Mouse (Mus musculus) stomach, embryonic 14.5 days (tissue): ENCODE results near the gene Akap17b. TPM values are rescaled to one million over a fixed set of nuclear protein-coding genes. Genes with fewer than 3 reads are reported as not detected.

Experiments
- ATAC-seq: fragments of 200-750 bp; cut with Nextera tagmentation; 2 replicates; pipeline ENCODE4 v1.8.0; 2017; ENCODE audit warnings: low read depth, moderate TSS enrichment; ENCODE audit not compliant: insufficient number of reproducible peaks, insufficient read depth, low FRiP score
- H3K27ac ChIP-seq: fragments of 300-500 bp; sonication (generic); 2 replicates; pipeline ENCODE4 v1.5.1; 2014; ENCODE audit warnings: mild to moderate bottlenecking, low read length, moderate library complexity, mixed read lengths
- H3K27me3 ChIP-seq: fragments of 300-500 bp; sonication (generic); 2 replicates; pipeline ENCODE4 v1.6.1; 2014; ENCODE audit warnings: low read length, control low read depth, mixed read lengths; ENCODE audit not compliant: control insufficient read depth, insufficient read depth
- H3K36me3 ChIP-seq: fragments of 300-500 bp; sonication (generic); 2 replicates; pipeline ENCODE4 v1.6.1; 2014; ENCODE audit warnings: mild to moderate bottlenecking, control low read depth, low read length, moderate library complexity, mixed read lengths; ENCODE audit not compliant: control insufficient read depth, insufficient read depth
- H3K4me1 ChIP-seq: fragments of 300-500 bp; sonication (generic); 2 replicates; pipeline ENCODE4 v1.6.1; 2014; ENCODE audit warnings: low read length, control low read depth, mixed read lengths; ENCODE audit not compliant: control insufficient read depth, insufficient read depth
- H3K4me2 ChIP-seq: fragments of 300-500 bp; sonication (generic); replicated peaks from 2 replicates; pipeline ENCODE4 v1.6.1; 2014; ENCODE audit warnings: low read depth, low read length, control low read depth
- H3K4me3 ChIP-seq: fragments of 300-500 bp; sonication (generic); 2 replicates; pipeline ENCODE4 v1.5.1; 2014; ENCODE audit warnings: low read depth, low read length, control low read depth
- H3K9ac ChIP-seq: fragments of 300-500 bp; sonication (generic); replicated peaks from 2 replicates; pipeline ENCODE4 v1.6.1; 2014; ENCODE audit warnings: low read depth, mild to moderate bottlenecking, control low read depth, low read length, moderate library complexity, mixed read lengths
- H3K9me3 ChIP-seq: fragments of 300-500 bp; sonication (generic); 2 replicates; pipeline ENCODE4 v1.6.1; 2016; ENCODE audit warnings: low read depth, low read length, control low read depth; ENCODE audit not compliant: control insufficient read depth
- WGBS: fragments of 180-500 bp; shearing (Covaris S2); extraction: QIAGEN DNeasy Blood & Tissue Kit; methylation state at CpG from one replicate; pipeline ENCODE4 v1.1.7; 2014; 5-methylcytosine and 5-hydroxymethylcytosine counted together
- polyA plus RNA-seq: library from polyadenylated mRNA; unstranded; fragments of >200 nt; fragmentation: Nextera tagmentation; extraction: Ambion mirVana; gene quantifications from 2 replicates; pipeline ENCODE4 v1.2.1, GENCODE M21; 2014

Gene Akap17b
- polyA plus RNA-seq, 1 experiment from 2014 or later, result 2.4 TPM

GRCm38 (mm10) chrX:36609117-36609516 lies 36.1 kb downstream of the Akap17b start:
- Histone ChIP-seq H3K36me3 (no peaks in the 10 kb centered on the region; the same call in 1 of the 2 replicates), H3K27ac (no peak overlapping the region), H3K27me3 (no peaks in the 10 kb centered on the region), H3K4me1 (no peaks in the 10 kb centered on the region), H3K9ac (no peak overlapping the region), H3K4me2 (no peak overlapping the region), H3K4me3 (no peak overlapping the region), H3K9me3 (no peaks in the 10 kb centered on the region)
- ATAC-seq, result no peak
- WGBS, result 85% methylated on average over 2 of the region's 2 CpGs

- Histone ChIP-seq H3K4me3 (no peak overlapping the region), H3K27me3 (no peaks in the 10 kb centered on the region), H3K36me3 (peaks cover 3% of the 10 kb centered on the region; the same call in 1 of the 2 replicates), H3K4me1 (no peaks in the 10 kb centered on the region), H3K27ac (no peak overlapping the region), H3K9ac (no peak overlapping the region), H3K4me2 (no peak overlapping the region), H3K9me3 (no peaks in the 10 kb centered on the region)
- no peak for ATAC-seq
- 89% methylated on average over 4 of the region's 4 CpGs for WGBS
Measured at GRCm38 (mm10) chrX:36604040-36604439, 41.2 kb downstream of the Akap17b start.

GRCm38 (mm10) chrX:36602926-36603325 lies 42.3 kb downstream of the Akap17b start:
- H3K36me3 ChIP-seq, result peaks cover 3% of the 10 kb centered on the region; the same call in 1 of the 2 replicates
- no peak overlapping the region for H3K27ac ChIP-seq
- no peaks in the 10 kb centered on the region for H3K27me3 ChIP-seq
- H3K4me3 ChIP-seq, result no peak overlapping the region
- no peak overlapping the region for H3K4me2 ChIP-seq
- WGBS, result 81% methylated on average over 2 of the region's 2 CpGs
- H3K9me3 ChIP-seq, result no peaks in the 10 kb centered on the region
- no peak for ATAC-seq
- H3K4me1 ChIP-seq, result no peaks in the 10 kb centered on the region
- H3K9ac ChIP-seq, result no peak overlapping the region

DNA sequence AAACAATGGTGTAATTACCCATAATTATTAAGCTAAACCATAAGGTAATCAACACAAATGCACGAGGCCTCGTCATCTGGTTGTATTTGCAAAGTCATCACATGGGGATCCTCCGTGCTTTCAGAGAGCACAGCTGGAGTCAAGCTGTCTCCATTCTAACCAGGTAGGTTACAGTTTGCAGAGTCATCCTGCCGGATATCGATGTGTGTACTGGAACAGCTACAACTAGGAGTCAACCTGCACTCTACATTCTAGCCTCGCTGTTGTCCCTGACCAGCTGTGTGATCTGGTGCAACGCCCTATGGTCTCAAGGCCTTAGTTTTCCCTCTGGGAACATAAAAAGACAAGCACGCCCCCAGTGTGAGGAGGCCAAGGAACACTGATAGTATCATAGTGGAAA lies 45.1 kb downstream of the Akap17b start:
- no peak overlapping the region for H3K4me3 ChIP-seq
- H3K9ac ChIP-seq, result no peak overlapping the region
- no peak overlapping the region for H3K27ac ChIP-seq
- ATAC-seq, result no peak
- peaks cover 3% of the 10 kb centered on the region; the same call in 1 of the 2 replicates for H3K36me3 ChIP-seq
- WGBS, result 80% methylated on average over 8 of the region's 8 CpGs
- H3K9me3 ChIP-seq, result no peaks in the 10 kb centered on the region
- no peaks in the 10 kb centered on the region for H3K27me3 ChIP-seq
- no peaks in the 10 kb centered on the region for H3K4me1 ChIP-seq
- H3K4me2 ChIP-seq, result no peak overlapping the region

- peak overlapping the region; percentile 55 for H3K4me3 ChIP-seq
- WGBS, result 48% methylated on average over 3 of the region's 3 CpGs
- H3K9ac ChIP-seq, result no peak overlapping the region
- H3K36me3 ChIP-seq, result peaks cover 3% of the 10 kb centered on the region; the same call in 1 of the 2 replicates
- no peak for ATAC-seq
- H3K27me3 ChIP-seq, result no peaks in the 10 kb centered on the region
- no peaks in the 10 kb centered on the region for H3K4me1 ChIP-seq
- no peak overlapping the region for H3K27ac ChIP-seq
- peak overlapping the region; percentile 56 for H3K4me2 ChIP-seq
- no peaks in the 10 kb centered on the region for H3K9me3 ChIP-seq
Measured at GRCm38 (mm10) chrX:36599656-36600055, 45.5 kb downstream of the Akap17b start.

GRCm38 (mm10) chrX:36598861-36599344 lies 46.3 kb downstream of the Akap17b start:
- Histone ChIP-seq H3K9me3 (no peaks in the 10 kb centered on the region), H3K4me3 (peak overlapping the region; percentile 55), H3K4me1 (no peaks in the 10 kb centered on the region), H3K4me2 (peak overlapping the region; percentile 56), H3K27ac (peak overlapping the region; percentile 66; the same call in 1 of the 2 replicates), H3K9ac (peak overlapping the region; percentile 40), H3K27me3 (no peaks in the 10 kb centered on the region), H3K36me3 (peaks cover 3% of the 10 kb centered on the region; the same call in 1 of the 2 replicates)
- 28% methylated on average over 14 of the region's 14 CpGs for WGBS
- 0 out of 2 replicates have a peak, but pooled peaks have one; percentile 35 for ATAC-seq

- Histone ChIP-seq H3K36me3 (peaks cover 2% of the 10 kb centered on the region; the same call in 1 of the 2 replicates), H3K4me2 (peak overlapping the region; percentile 56), H3K9me3 (no peaks in the 10 kb centered on the region), H3K27me3 (no peaks in the 10 kb centered on the region), H3K4me1 (no peaks in the 10 kb centered on the region), H3K27ac (peak overlapping the region; percentile 66; the same call in 1 of the 2 replicates), H3K4me3 (peak overlapping the region; percentile 55), H3K9ac (peak overlapping the region; percentile 40)
- WGBS, result 25% methylated on average over 37 of the region's 41 CpGs
- peak; percentile 42 for ATAC-seq
Measured at GRCm38 (mm10) chrX:36598390-36598810, 46.8 kb downstream of the Akap17b start.

DNA sequence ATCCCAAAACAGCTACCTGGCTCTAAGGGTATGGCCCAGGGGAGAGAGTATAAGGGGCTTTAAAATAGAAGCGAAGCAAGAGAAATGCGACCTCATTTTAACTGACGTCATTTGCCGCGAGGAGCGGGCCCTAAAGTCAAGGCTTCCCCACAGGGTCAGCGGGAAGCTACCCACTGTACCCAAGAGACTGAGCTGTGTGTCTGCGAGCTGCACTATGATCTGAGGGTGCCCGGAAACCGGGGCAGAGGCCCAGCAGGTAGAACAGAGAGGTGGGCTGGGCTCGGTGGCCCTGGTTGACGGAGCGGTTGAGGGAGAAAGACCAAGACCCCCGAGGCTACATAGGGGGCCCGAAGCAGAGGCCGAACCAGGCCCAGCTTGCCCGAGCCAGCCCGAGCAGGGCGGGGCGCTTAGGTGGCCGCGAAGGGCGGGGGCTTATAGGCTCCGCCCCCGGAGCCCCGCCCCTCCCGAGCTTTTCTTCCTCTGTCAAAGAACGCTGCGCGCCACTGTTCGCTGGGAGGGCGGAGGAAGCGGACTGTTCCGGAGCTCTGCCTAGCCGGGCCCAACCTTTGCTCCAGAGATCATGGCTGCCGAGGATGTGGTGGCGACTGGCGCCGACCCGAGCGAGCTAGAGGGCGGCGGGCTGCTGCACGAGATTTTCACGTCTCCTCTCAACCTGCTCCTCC lies 47.3 kb downstream of the Akap17b start, which contains the start of gene Pgrmc1:
TSS of gene Pgrmc1 (plus strand) at position 500 of the 683 bp plus-strand sequence.
- ATAC-seq, result peak; percentile 95
- Histone ChIP-seq H3K4me1 (no peaks in the 10 kb centered on the region), H3K9ac (peak within 1 kb of the TSS; percentile 40), H3K4me2 (peak within 1 kb of the TSS; percentile 56), H3K27ac (peak within 1 kb of the TSS; percentile 66; the same call in 1 of the 2 replicates), H3K9me3 (no peaks in the 10 kb centered on the region), H3K4me3 (peak within 1 kb of the TSS; percentile 55), H3K27me3 (no peaks in the 10 kb centered on the region), H3K36me3 (no peaks in the 10 kb centered on the region)
- WGBS, result 19% methylated on average over 43 of the region's 45 CpGs
